Mouse (Mus musculus): Measurements from ENCODE around the gene Gpr161. TPM values are rescaled to one million over a fixed set of nuclear protein-coding genes. Genes with fewer than 3 reads are reported as not detected.

The Gpr161 gene
- polyA plus RNA-seq (2015; fragmentation: Nextera tagmentation; extraction: Ambion mirVana), result 1.1 and 1.2 TPM in 2 replicates

DNA sequence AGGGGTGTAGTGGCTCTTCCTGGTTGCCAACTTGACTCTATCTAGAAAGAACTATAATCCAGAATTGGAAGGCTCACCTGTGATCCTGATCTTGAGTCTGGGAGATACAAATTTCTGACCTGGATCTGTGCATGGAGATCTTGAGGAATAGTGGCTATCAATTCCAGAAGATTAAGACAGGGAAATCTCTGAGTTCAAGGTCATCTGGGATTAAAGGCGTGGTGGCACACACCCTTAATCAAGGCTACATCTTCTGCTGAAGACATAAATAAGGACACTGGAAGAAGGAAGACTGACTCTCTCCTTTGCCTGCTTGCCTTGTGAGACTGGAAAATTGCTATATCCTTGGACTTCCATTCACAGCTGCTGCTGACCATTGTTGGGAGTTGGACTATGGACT is at the start of gene Gpr161:
Gene Gpr161 (plus strand): TSS at position 301 of the 400 bp plus-strand sequence.
- H3K4me2 ChIP-seq (ENCODE audit: low read depth, low read length), result no peak within 1 kb of the TSS
- no peaks in the 10 kb centered on the region for H3K9me3 ChIP-seq (replicated peaks; ENCODE audit: control insufficient read depth, low read length)
- H3K4me3 ChIP-seq (replicated peaks; ENCODE audit: low read length), result no peak within 1 kb of the TSS
- no peaks in the 10 kb centered on the region for H3K4me1 ChIP-seq (ENCODE audit: control insufficient read depth, insufficient read depth, low read length)
- WGBS, result 92% methylated on average over 1 of the region's 1 CpGs
- no peak within 1 kb of the TSS for H3K9ac ChIP-seq (ENCODE audit: low read length)
- H3K27me3 ChIP-seq (ENCODE audit: control insufficient read depth, insufficient read depth, low read length), result no peaks in the 10 kb centered on the region
- H3K36me3 ChIP-seq (ENCODE audit: control insufficient read depth, insufficient read depth, low read length), result no peaks in the 10 kb centered on the region
- no peak within 1 kb of the TSS for H3K27ac ChIP-seq (ENCODE audit: low read length)
- no peak for ATAC-seq (ENCODE audit: insufficient read depth, low FRiP score)

DNA sequence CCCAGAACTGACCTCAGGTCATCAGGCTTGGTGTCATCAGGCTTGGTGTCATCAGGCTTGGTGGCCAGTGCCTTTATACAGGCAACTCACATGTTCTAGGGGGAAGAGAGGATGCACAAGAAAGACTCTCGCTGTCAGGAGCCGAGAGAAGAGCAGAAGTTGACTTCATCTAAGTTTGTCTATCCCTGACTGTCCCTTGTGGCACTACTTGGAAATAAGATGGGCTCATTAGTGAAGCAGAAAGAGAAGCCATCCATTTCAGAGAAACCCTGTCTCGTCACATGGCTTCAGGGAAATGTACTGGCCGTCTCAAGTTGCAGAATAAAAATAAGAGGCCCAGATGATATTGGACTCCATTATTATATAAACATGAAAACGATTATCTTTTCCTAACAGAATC is 49.0 kb upstream of the Gpr161 start:
- peak overlapping the region; percentile 75; the same call in 1 of the 2 replicates for H3K27ac ChIP-seq (ENCODE audit: low read length)
- no peak overlapping the region for H3K4me3 ChIP-seq (replicated peaks; ENCODE audit: low read length)
- 0 out of 2 replicates have a peak, but pooled peaks have one; percentile 30 for ATAC-seq (ENCODE audit: insufficient read depth, low FRiP score)
- no peak overlapping the region for H3K9ac ChIP-seq (ENCODE audit: low read length)
- H3K27me3 ChIP-seq (ENCODE audit: control insufficient read depth, insufficient read depth, low read length), result no peaks in the 10 kb centered on the region
- no peaks in the 10 kb centered on the region for H3K36me3 ChIP-seq (ENCODE audit: control insufficient read depth, insufficient read depth, low read length)
- no peaks in the 10 kb centered on the region for H3K4me1 ChIP-seq (ENCODE audit: control insufficient read depth, insufficient read depth, low read length)
- no peak overlapping the region for H3K4me2 ChIP-seq (ENCODE audit: low read depth, low read length)
- H3K9me3 ChIP-seq (replicated peaks; ENCODE audit: control insufficient read depth, low read length), result no peaks in the 10 kb centered on the region
- WGBS, result 72% methylated on average over 5 of the region's 5 CpGs

DNA sequence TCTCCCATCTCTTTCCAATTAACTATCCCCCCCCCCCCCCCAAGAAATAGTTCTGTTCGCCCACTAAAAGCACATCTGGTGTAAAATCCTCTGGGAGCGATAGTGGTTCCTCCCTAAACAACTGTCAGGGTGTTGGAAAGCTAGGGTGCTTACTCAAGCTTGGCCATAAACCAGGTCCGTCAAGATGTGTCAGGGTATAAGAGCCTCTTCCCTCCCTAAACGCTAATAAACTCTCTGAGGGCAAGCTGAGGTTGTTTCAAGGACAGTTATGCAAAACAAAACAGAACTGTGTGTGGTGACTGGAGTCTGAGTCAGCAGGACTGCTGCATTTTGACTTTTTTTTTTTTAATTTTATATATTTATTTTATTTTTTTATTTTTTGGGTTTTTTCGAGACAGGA is 48.5 kb upstream of the Gpr161 start:
- no peak overlapping the region; the same call in 1 of the 2 replicates for H3K27ac ChIP-seq (ENCODE audit: low read length)
- no peaks in the 10 kb centered on the region for H3K4me1 ChIP-seq (ENCODE audit: control insufficient read depth, insufficient read depth, low read length)
- no peaks in the 10 kb centered on the region for H3K9me3 ChIP-seq (replicated peaks; ENCODE audit: control insufficient read depth, low read length)
- no peaks in the 10 kb centered on the region for H3K36me3 ChIP-seq (ENCODE audit: control insufficient read depth, insufficient read depth, low read length)
- no peak overlapping the region for H3K4me3 ChIP-seq (replicated peaks; ENCODE audit: low read length)
- WGBS, result 39% methylated on average over 5 of the region's 5 CpGs
- H3K4me2 ChIP-seq (ENCODE audit: low read depth, low read length), result no peak overlapping the region
- ATAC-seq (ENCODE audit: insufficient read depth, low FRiP score), result 0 out of 2 replicates have a peak, but pooled peaks have one; percentile 35
- no peaks in the 10 kb centered on the region for H3K27me3 ChIP-seq (ENCODE audit: control insufficient read depth, insufficient read depth, low read length)
- no peak overlapping the region for H3K9ac ChIP-seq (ENCODE audit: low read length)

DNA sequence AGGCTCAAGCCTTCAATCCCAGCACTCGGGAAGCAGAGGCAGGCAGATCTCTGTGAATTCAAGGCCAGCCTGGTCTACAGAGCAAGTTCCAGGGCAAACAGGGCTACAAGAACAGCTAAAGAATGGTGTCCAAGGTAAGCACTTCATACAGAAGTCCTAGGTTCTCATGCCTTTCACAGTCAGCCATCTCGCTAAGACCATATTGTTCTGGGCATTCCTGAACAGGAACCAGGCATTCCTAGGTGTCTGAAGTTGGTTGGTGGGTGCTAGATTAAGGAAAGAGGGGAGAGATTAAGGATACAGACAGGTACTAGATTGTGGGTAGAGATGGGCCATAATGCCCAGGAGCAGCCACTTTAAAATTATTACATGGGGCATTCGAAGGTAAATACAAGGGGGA is 47.8 kb upstream of the Gpr161 start:
- WGBS, result 87% methylated on average over 3 of the region's 3 CpGs
- H3K4me3 ChIP-seq (replicated peaks; ENCODE audit: low read length), result no peak overlapping the region
- H3K4me1 ChIP-seq (ENCODE audit: control insufficient read depth, insufficient read depth, low read length), result no peaks in the 10 kb centered on the region
- no peaks in the 10 kb centered on the region for H3K27me3 ChIP-seq (ENCODE audit: control insufficient read depth, insufficient read depth, low read length)
- H3K9ac ChIP-seq (ENCODE audit: low read length), result no peak overlapping the region
- H3K36me3 ChIP-seq (ENCODE audit: control insufficient read depth, insufficient read depth, low read length), result no peaks in the 10 kb centered on the region
- H3K27ac ChIP-seq (ENCODE audit: low read length), result no peak overlapping the region
- no peaks in the 10 kb centered on the region for H3K9me3 ChIP-seq (replicated peaks; ENCODE audit: control insufficient read depth, low read length)
- ATAC-seq (ENCODE audit: insufficient read depth, low FRiP score), result no peak
- no peak overlapping the region for H3K4me2 ChIP-seq (ENCODE audit: low read depth, low read length)

DNA sequence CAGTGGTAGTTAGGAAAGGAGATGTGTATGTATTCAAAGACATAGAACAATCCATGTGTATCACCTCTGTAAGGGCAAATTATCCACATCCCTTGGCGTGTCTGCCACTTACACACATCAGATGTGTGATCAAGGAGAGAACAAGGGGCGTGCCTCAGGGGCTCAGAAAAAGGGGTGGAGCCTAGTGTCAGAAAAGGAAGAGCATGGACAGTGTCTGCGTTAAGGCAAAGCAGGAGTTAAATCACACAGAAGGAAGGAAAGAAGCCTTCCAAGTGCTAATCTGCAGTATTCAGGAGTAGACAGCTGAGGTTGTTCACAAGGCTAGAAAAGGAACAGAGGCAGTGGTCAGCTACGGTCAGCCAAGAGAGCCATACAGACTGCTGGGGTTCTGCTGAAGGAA is 46.7 kb upstream of the Gpr161 start:
- WGBS, result 49% methylated on average over 4 of the region's 4 CpGs
- no peaks in the 10 kb centered on the region for H3K4me1 ChIP-seq (ENCODE audit: control insufficient read depth, insufficient read depth, low read length)
- no peaks in the 10 kb centered on the region for H3K27me3 ChIP-seq (ENCODE audit: control insufficient read depth, insufficient read depth, low read length)
- no peak overlapping the region for H3K9ac ChIP-seq (ENCODE audit: low read length)
- H3K4me3 ChIP-seq (replicated peaks; ENCODE audit: low read length), result no peak overlapping the region
- no peak overlapping the region for H3K4me2 ChIP-seq (ENCODE audit: low read depth, low read length)
- ATAC-seq (ENCODE audit: insufficient read depth, low FRiP score), result no peak
- H3K36me3 ChIP-seq (ENCODE audit: control insufficient read depth, insufficient read depth, low read length), result no peaks in the 10 kb centered on the region
- no peaks in the 10 kb centered on the region for H3K9me3 ChIP-seq (replicated peaks; ENCODE audit: control insufficient read depth, low read length)
- no peak overlapping the region for H3K27ac ChIP-seq (ENCODE audit: low read length)

DNA sequence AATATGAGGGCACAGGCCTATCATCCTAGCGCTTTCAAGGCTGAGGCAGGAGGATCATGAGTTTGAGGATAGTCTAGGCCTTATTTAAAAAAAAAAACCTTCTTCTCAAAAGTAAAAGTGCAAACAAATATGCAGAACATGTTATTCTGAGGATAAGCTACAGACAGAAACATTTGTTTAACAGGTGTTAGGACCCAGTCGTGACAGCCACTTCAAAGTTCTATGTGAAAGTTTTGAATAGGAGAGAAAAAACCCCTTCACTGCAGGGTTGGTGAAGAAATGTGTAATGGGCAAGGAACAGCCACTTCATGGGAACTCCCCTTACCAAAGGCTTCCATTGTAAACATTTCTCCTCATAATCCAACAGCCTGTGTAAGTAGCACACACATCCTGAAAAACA is 45.0 kb upstream of the Gpr161 start:
- no peak overlapping the region for H3K4me3 ChIP-seq (replicated peaks; ENCODE audit: low read length)
- no peaks in the 10 kb centered on the region for H3K4me1 ChIP-seq (ENCODE audit: control insufficient read depth, insufficient read depth, low read length)
- H3K27me3 ChIP-seq (ENCODE audit: control insufficient read depth, insufficient read depth, low read length), result no peaks in the 10 kb centered on the region
- H3K36me3 ChIP-seq (ENCODE audit: control insufficient read depth, insufficient read depth, low read length), result no peaks in the 10 kb centered on the region
- no peak overlapping the region for H3K4me2 ChIP-seq (ENCODE audit: low read depth, low read length)
- WGBS, result 78% methylated on average over 2 of the region's 2 CpGs
- H3K9ac ChIP-seq (ENCODE audit: low read length), result no peak overlapping the region
- H3K9me3 ChIP-seq (replicated peaks; ENCODE audit: control insufficient read depth, low read length), result no peaks in the 10 kb centered on the region
- ATAC-seq (ENCODE audit: insufficient read depth, low FRiP score), result no peak
- H3K27ac ChIP-seq (ENCODE audit: low read length), result no peak overlapping the region

DNA sequence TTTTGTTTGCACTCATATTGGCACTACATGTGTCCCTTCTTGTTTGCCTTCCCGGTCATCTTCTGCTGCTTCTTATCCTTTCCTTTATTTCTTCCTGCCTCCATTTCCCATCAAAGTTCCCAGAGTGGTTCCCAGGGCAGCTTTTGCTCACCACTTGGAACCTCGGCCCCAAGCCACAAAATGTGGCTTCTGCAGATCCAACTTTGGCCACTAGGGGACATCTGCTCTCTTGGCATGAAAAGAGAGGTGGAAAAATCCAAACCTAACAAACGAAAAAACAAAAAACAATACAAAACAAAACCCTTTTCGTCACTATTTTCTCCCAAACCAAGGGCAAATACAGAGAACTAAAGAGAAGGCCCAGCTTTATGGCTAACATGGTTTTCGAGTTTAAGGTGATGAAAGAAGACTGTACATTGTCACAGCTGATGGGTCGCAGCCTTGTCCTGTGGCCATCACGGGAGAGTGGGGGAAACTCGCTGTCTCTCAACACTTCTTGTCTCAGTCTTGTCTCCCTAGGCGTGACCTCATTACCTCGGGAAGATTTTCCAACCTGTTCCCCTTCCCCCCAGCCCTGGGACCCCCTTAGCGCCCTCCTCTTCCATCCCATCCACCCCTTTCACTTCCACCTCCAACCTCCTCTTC is 43.4 kb upstream of the Gpr161 start:
- no peak overlapping the region for H3K27ac ChIP-seq (ENCODE audit: low read length)
- H3K9me3 ChIP-seq (replicated peaks; ENCODE audit: control insufficient read depth, low read length), result no peaks in the 10 kb centered on the region
- no peaks in the 10 kb centered on the region for H3K27me3 ChIP-seq (ENCODE audit: control insufficient read depth, insufficient read depth, low read length)
- no peak overlapping the region for H3K4me2 ChIP-seq (ENCODE audit: low read depth, low read length)
- no peak for ATAC-seq (ENCODE audit: insufficient read depth, low FRiP score)
- H3K36me3 ChIP-seq (ENCODE audit: control insufficient read depth, insufficient read depth, low read length), result no peaks in the 10 kb centered on the region
- WGBS, result 52% methylated on average over 11 of the region's 11 CpGs
- H3K4me3 ChIP-seq (replicated peaks; ENCODE audit: low read length), result no peak overlapping the region
- no peak overlapping the region for H3K9ac ChIP-seq (ENCODE audit: low read length)
- no peaks in the 10 kb centered on the region for H3K4me1 ChIP-seq (ENCODE audit: control insufficient read depth, insufficient read depth, low read length)

DNA sequence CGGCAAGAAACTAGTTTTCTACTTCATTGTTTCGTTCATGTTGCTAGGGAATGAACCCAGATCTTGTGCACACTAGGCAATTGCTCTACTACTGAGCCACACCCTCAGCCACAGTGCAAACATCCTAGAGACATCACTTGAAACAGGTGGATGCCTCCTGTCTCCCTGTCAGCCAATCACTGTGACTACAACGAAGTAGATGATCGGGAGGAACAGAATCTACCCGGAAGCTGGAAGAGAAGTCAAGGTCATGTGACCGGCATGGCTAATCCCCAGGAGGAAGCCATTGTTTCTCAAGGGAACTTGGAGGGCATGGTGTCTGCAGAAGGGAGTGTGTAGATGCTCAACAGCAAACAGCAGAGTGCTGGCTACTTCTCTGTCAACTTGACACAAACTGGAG is 20.6 kb upstream of the Gpr161 start:
- whole genome bisulfite sequencing, result 77% methylated on average over 6 of the region's 6 CpGs
- no peaks in the 10 kb centered on the region for H3K36me3 ChIP-seq (ENCODE audit: control insufficient read depth, insufficient read depth, low read length)
- no peaks in the 10 kb centered on the region for H3K9me3 ChIP-seq (replicated peaks; ENCODE audit: control insufficient read depth, low read length)
- no peaks in the 10 kb centered on the region for H3K4me1 ChIP-seq (ENCODE audit: control insufficient read depth, insufficient read depth, low read length)
- ATAC-seq (ENCODE audit: insufficient read depth, low FRiP score), result no peak
- H3K4me2 ChIP-seq (ENCODE audit: low read depth, low read length), result no peak overlapping the region
- no peak overlapping the region for H3K27ac ChIP-seq (ENCODE audit: low read length)
- no peak overlapping the region for H3K4me3 ChIP-seq (replicated peaks; ENCODE audit: low read length)
- H3K27me3 ChIP-seq (ENCODE audit: control insufficient read depth, insufficient read depth, low read length), result no peaks in the 10 kb centered on the region
- no peak overlapping the region for H3K9ac ChIP-seq (ENCODE audit: low read length)

DNA sequence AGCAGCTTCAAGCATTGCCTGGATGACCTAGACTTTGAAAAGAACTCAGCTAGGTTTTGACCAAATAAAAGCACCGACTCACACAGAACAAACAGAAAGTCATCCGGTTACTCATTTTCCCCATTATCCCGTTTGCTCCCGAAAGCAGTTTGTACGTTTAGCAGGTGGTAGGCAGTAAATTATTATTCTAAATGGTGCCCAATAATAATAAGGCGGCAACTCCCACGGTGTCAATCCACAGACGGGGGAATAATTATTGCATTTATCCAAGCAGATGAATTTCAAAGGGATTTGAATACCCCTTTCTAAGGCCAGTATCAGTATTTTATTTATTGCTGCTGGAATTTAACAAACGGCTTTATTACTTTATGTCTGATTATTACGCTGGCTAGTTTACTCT is 14.8 kb upstream of the Gpr161 start:
- peak overlapping the region; percentile 75; the same call in 1 of the 2 replicates for H3K27ac ChIP-seq (ENCODE audit: low read length)
- 32% methylated on average over 10 of the region's 10 CpGs for WGBS
- H3K36me3 ChIP-seq (ENCODE audit: control insufficient read depth, insufficient read depth, low read length), result no peaks in the 10 kb centered on the region
- H3K27me3 ChIP-seq (ENCODE audit: control insufficient read depth, insufficient read depth, low read length), result no peaks in the 10 kb centered on the region
- no peak for ATAC-seq (ENCODE audit: insufficient read depth, low FRiP score)
- peaks cover 29% of the 10 kb centered on the region for H3K4me1 ChIP-seq (ENCODE audit: control insufficient read depth, insufficient read depth, low read length)
- peak overlapping the region; percentile 93 for H3K4me2 ChIP-seq (ENCODE audit: low read depth, low read length)
- H3K9me3 ChIP-seq (replicated peaks; ENCODE audit: control insufficient read depth, low read length), result no peaks in the 10 kb centered on the region
- H3K9ac ChIP-seq (ENCODE audit: low read length), result peak overlapping the region; percentile 42
- H3K4me3 ChIP-seq (replicated peaks; ENCODE audit: low read length), result peak overlapping the region; percentile 81
